Mouse (Mus musculus): ENCODE data around the gene Cabcoco1. TPM values are rescaled to one million over a fixed set of nuclear protein-coding genes. Genes with fewer than 3 reads are reported as not detected.

Cabcoco1 gene
- total RNA-seq (2023), result 1 to 10 TPM; 1.1 to 1.2 TPM

GRCm38 (mm10) chr10:68541139-68541942, at the start of gene Cabcoco1:
Gene Cabcoco1, minus strand, starts transcription at chr10:68541896.

Other genes with a start within 250 kb of the Cabcoco1 start
- gene Tmem26, start 181.8 kb upstream of the Cabcoco1 start, total RNA-seq (2023), result 1 to 10 TPM in 1 of 2 experiments, under 1 TPM in 1; 0.47 to 1.6 TPM